Mouse (Mus musculus) skeletal muscle tissue, postnatal 0 days (tissue): ENCODE results near the gene Wasf2. TPM values are rescaled to one million over a fixed set of nuclear protein-coding genes. Genes with fewer than 3 reads are reported as not detected.

Source experiments
- microRNA-seq, 2 experiments: library from miRNA; unstranded; fragments of <30 nt; microRNA quantifications; one replicate each; pipeline ENCODE4; 2016
- polyA plus RNA-seq: library from polyadenylated mRNA; unstranded; fragments of >200 nt; fragmentation: Nextera tagmentation; extraction: Ambion mirVana; gene quantifications from 2 replicates; pipeline ENCODE4 v1.2.1, GENCODE M21; 2015

The Wasf2 gene
- 48.2 and 53.1 TPM in 2 replicates for polyA plus RNA-seq

DNA sequence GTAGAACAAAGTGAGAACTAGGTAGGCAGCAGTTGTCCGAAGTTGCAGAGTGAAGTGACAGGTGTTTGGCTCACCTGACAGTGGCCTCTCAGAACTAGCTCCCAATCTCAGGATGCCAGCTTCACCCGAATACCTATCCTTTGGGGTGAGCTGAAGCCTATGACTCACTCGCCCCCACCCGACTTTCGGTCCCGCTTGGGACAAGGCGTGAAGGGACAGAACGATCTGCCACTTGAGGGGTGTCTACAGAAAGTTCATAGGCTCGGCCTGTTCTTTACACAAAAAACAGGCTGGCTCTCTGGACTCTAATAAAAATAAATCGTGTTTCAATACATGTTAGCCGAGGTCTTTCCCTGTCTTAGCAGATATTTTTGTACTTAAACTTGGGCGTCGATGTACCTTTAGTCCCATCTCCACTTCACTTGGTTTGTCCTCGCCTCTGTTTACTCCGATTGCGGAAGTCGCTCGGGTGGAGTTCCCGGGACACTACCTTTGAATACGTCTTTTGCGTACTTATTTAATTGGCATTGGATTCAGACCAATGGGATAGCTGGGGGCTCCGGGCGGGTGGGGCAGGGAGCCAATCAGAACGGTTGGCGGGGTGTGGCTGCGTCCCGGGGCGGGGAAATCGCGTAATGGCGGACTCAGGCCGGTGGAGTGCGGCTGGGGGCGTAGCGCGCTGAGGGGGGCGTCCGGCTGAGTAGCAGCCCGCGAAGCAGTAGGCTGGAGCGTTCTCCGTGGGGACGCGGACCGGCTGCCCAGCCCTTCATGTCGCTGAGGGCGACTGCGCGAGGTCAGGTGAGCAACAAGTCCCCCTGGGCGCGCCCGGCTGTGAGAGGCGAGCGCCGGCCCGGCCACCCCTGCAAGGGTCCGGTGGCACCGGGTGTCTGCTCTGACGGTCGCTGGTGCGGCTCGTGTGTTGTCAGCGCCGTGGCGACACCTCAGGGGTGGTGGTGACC lies at the start of gene Wasf2:
Gene Wasf2 (plus strand): TSS at position 575 of the 959 bp plus-strand sequence.

DNA sequence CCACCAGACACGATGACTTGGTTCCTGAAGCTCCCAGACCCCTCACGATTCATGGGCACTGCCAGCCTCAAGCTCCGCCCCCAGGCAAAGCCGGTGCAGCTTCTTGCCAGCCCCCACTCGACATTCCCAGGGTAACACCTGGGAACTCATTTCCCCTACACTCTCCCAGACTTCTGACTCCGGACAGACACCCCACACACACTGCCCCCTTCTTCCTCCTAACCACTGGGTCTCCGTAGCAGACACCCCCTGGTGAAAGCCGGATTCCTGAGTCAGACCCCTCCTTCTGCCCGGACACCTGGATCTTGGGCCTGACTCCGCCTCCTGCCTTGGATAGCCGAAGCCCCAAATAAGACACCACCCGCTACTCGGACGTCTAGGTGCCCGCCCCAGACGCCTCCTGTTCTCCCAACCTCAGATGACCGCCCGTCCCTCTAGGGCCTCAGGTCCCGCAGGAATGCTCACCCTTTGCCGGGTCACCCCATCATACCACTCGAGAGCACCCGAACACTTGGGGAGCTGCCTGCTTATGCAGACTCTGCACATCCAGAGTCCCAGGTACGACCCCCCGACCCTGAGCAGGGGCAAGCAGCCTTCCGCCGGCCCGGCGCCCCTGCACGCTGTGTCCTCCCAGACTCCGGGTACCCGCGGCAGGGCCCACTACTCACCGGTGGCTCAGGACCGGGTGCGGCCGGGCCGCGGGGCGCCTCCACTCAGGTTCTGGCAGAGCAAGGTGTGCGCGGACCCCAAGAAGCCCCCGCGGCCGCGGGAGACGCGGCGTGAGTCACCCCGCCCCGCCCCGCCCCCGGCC lies 81.7 kb downstream of the Wasf2 start, which contains the start of the genes Cd164l2 and Gpr3:
Gene Cd164l2 (plus strand): TSS at position 381 of the 811 bp plus-strand sequence.
Gene Gpr3 (minus strand): TSS at position 786 of the 811 bp plus-strand sequence.

DNA sequence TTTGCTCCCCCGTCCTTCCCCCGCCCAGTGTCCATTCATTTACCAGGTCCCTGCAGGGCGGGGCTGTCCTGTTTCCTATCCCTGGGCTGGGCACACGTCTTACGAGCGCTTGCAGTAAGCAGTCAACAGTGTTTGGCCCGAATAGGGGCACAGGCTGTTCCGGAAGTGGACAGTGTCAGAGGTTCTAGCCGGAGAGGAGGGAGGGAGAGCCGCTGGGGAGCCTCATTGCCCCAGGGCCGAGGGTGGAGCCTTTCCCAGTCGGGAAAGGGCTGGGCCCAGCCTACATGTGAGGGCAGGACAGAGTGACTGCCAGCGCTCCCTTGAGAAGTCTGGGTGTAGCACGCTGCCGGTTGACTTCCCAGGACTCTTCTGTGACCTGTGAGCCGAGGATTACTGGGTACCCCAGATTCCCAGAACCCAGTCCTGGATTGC lies 110.2 kb downstream of the Wasf2 start, which contains the start of gene Map3k6:
Gene Map3k6 (plus strand): TSS at position 329 of the 432 bp plus-strand sequence.

Small RNAs within 50 kb of the gene (microRNA-seq; reads per million reads assigned to microRNA genes)
- gene Mir7017: 1.5 to 2.1 reads per million in 2 experiments

Other genes starting within 250 kb of the Wasf2 start
- 31.7 and 39.9 TPM in 2 replicates for gene Stx12, start 246.0 kb upstream of the Wasf2 start, polyA plus RNA-seq
- gene Fam76a, start 207.9 kb upstream of the Wasf2 start, polyA plus RNA-seq: 31.3 and 32.7 TPM in 2 replicates
- gene Fgr, start 156.4 kb upstream of the Wasf2 start, polyA plus RNA-seq: 0.21 and 0.37 TPM in 2 replicates
- gene Ahdc1, start 119.2 kb upstream of the Wasf2 start, polyA plus RNA-seq: 8.2 and 9.6 TPM in 2 replicates
- 0.27 and 1.1 TPM in 2 replicates for gene Cd164l2, start 81.6 kb downstream of the Wasf2 start, polyA plus RNA-seq
- gene Gpr3, start 82.0 kb downstream of the Wasf2 start, polyA plus RNA-seq: 0.07 TPM in 1 of 2 replicates, not detected in the other
- gene Map3k6, start 110.3 kb downstream of the Wasf2 start, polyA plus RNA-seq: 0.76 and 2.4 TPM in 2 replicates
- gene Sytl1, start 132.6 kb downstream of the Wasf2 start, polyA plus RNA-seq: 0.12 and 2.3 TPM in 2 replicates
- gene Tmem222, start 147.3 kb downstream of the Wasf2 start, polyA plus RNA-seq: 37.3 and 41.1 TPM in 2 replicates
- 12.8 and 13.2 TPM in 2 replicates for gene Wdtc1, start 223.0 kb downstream of the Wasf2 start, polyA plus RNA-seq
- 3.9 and 4.1 TPM in 2 replicates for gene Slc9a1, start 239.2 kb downstream of the Wasf2 start, polyA plus RNA-seq